Mouse (Mus musculus) heart, embryonic 12.5 days (tissue): ENCODE measurements at regions not wholly inside any gene's neighbourhood (a gene's known extent, or its start where the extent isn't known, plus 50 kb on each side); places are given as distances from the start of the nearest gene placed in this dataset.
A peak's percentile ranks its signal among the peaks of the same experiment; 100 is the strongest.

Experiments
- ATAC-seq: fragments of 200-750 bp; cut with Nextera tagmentation; 2 replicates; pipeline ENCODE4 v1.8.0; 2017; ENCODE audit warnings: moderate TSS enrichment, moderate library complexity; ENCODE audit not compliant: insufficient number of reproducible peaks, low FRiP score
- H3K27ac ChIP-seq: fragments of 300-500 bp; sonication (generic); 2 replicates; pipeline ENCODE4 v1.5.1; 2016; ENCODE audit warnings: mild to moderate bottlenecking, moderate library complexity; ENCODE audit not compliant: poor library complexity, severe bottlenecking
- H3K27me3 ChIP-seq: fragments of 300-500 bp; sonication (generic); replicated peaks from 2 replicates; pipeline ENCODE4 v1.6.1; 2016; ENCODE audit warnings: mild to moderate bottlenecking, moderate library complexity
- H3K36me3 ChIP-seq: fragments of 300-500 bp; sonication (generic); 2 replicates; pipeline ENCODE4 v1.6.1; 2016; ENCODE audit warnings: mild to moderate bottlenecking, moderate library complexity
- H3K4me1 ChIP-seq: fragments of 300-500 bp; sonication (generic); replicated peaks from 2 replicates; pipeline ENCODE4 v1.6.1; 2016; ENCODE audit warnings: mild to moderate bottlenecking
- H3K4me2 ChIP-seq: fragments of 300-500 bp; sonication (generic); 2 replicates; pipeline ENCODE4 v1.6.1; 2016; ENCODE audit warnings: mild to moderate bottlenecking, moderate library complexity
- H3K4me3 ChIP-seq: fragments of 300-500 bp; sonication (generic); 2 replicates; pipeline ENCODE4 v1.5.1; 2016; ENCODE audit warnings: mild to moderate bottlenecking
- H3K9ac ChIP-seq: fragments of 300-500 bp; sonication (generic); 2 replicates; pipeline ENCODE4 v1.6.1; 2016; ENCODE audit warnings: mild to moderate bottlenecking, moderate library complexity
- H3K9me3 ChIP-seq: fragments of 300-500 bp; sonication (generic); replicated peaks from 2 replicates; pipeline ENCODE4 v1.6.1; 2016; ENCODE audit warnings: mild to moderate bottlenecking, moderate library complexity
- WGBS: fragments of 180-500 bp; shearing (Covaris S2); methylation state at CpG from one replicate; pipeline ENCODE4 v1.1.7; 2016; 5-methylcytosine and 5-hydroxymethylcytosine counted together

DNA sequence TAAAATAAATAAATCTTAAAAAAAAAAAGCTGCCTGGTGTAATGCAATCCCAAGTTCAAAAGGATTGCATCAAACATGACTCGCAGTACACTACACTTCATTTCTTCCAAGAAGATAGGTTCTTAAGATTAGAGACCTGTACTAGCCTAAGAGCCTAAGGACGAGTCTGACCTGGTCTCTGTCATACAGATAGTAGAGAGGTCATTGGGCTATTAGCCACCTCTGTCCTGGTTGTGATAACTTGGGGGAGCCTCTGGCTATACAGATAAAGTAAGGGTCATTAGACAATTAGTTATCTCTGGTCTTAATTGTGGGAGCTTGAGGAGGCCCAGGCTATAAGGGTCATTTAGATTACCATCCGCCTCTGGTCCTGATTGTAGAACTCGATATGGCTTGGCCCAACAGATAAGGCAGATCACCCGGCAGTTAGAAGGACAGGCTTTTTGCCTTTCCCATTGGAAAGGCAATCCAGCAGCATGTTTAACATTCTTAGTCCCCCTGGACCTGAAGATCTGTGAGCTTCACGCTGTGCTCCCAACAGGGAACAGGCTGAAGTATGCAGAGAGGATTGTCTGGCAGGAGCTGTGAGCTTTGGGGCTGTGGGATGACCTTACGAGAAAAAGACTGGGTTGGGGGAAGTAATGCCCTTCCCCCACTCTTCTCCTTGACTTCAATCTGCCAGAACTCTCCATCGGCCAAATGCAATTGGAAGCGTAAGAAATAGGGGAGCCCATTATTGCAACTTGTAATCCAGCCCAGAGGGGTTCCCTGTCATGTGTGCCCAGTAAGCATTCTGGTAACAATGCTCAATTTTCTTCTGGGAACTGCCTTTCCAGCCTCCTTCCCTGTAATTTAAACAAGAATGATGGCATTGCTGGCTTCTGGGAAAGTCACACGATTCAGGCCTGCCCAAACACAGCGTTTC lies 199.0 kb upstream of the Jmjd1c start:
- Histone ChIP-seq H3K4me3 (no peak overlapping the region), H3K27me3 (no peaks in the 10 kb centered on the region), H3K27ac (no peak overlapping the region), H3K4me1 (peaks cover 16% of the 10 kb centered on the region), H3K9me3 (no peaks in the 10 kb centered on the region), H3K9ac (no peak overlapping the region), H3K4me2 (no peak overlapping the region), H3K36me3 (no peaks in the 10 kb centered on the region)
- no peak for ATAC-seq
- 21% methylated on average over 11 of the region's 11 CpGs for WGBS

- H3K9ac ChIP-seq = no peak overlapping the region
- no peaks in the 10 kb centered on the region for H3K27me3 ChIP-seq
- ATAC-seq = no peak
- no peak overlapping the region for H3K4me3 ChIP-seq
- H3K27ac ChIP-seq = no peak overlapping the region
- peaks cover 21% of the 10 kb centered on the region for H3K4me1 ChIP-seq
- H3K36me3 ChIP-seq = no peaks in the 10 kb centered on the region
- 81% methylated on average over 5 of the region's 5 CpGs for WGBS
- H3K4me2 ChIP-seq = no peak overlapping the region
- H3K9me3 ChIP-seq = no peaks in the 10 kb centered on the region
Measured at GRCm38 (mm10) chr10:66899724-66900123, 196.2 kb upstream of the Jmjd1c start.

DNA sequence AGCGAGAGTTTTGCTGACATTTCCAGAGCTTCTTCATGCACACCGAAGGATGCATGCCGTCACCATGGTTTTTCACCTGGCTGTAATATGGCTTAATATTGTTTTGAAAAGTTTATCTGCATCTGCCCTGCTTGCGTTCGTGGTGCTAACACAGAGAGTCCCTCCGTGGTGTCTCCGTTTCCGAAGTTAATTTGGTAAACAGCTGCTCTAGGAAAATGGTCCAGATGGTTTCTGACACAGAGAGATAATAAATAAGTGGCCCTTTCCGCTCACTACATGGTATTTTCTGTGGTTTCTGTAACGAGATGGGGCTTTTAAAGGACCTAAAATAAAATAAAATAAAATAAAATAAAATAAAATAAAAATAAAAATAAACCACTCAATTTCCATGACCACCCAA lies 195.1 kb upstream of the Jmjd1c start:
- Histone ChIP-seq H3K27me3 (no peaks in the 10 kb centered on the region), H3K9ac (no peak overlapping the region), H3K4me3 (no peak overlapping the region), H3K27ac (no peak overlapping the region), H3K9me3 (no peaks in the 10 kb centered on the region), H3K36me3 (no peaks in the 10 kb centered on the region), H3K4me2 (no peak overlapping the region), H3K4me1 (peaks cover 21% of the 10 kb centered on the region)
- no peak for ATAC-seq
- WGBS = 70% methylated on average over 10 of the region's 10 CpGs

GRCm38 (mm10) chr10:66901873-66902272 lies 194.1 kb upstream of the Jmjd1c start:
- H3K4me3 ChIP-seq = peak overlapping the region; percentile 41
- peak overlapping the region; percentile 49; the same call in 1 of the 2 replicates for H3K9ac ChIP-seq
- no peaks in the 10 kb centered on the region for H3K36me3 ChIP-seq
- peak; percentile 33; the same call in 1 of the 2 replicates for ATAC-seq
- peaks cover 26% of the 10 kb centered on the region for H3K4me1 ChIP-seq
- peak overlapping the region; percentile 74 for H3K4me2 ChIP-seq
- WGBS = 4% methylated on average over 9 of the region's 9 CpGs
- H3K9me3 ChIP-seq = no peaks in the 10 kb centered on the region
- H3K27ac ChIP-seq = no peak overlapping the region
- no peaks in the 10 kb centered on the region for H3K27me3 ChIP-seq

GRCm38 (mm10) chr10:66904552-66905367 lies 191.2 kb upstream of the Jmjd1c start:
- Histone ChIP-seq H3K4me2 (no peak overlapping the region), H3K27me3 (no peaks in the 10 kb centered on the region), H3K9me3 (no peaks in the 10 kb centered on the region), H3K4me1 (peaks cover 24% of the 10 kb centered on the region), H3K36me3 (no peaks in the 10 kb centered on the region), H3K27ac (no peak overlapping the region), H3K4me3 (no peak overlapping the region), H3K9ac (no peak overlapping the region)
- 74% methylated on average over 10 of the region's 10 CpGs for WGBS
- ATAC-seq = no peak

GRCm38 (mm10) chr10:66907842-66908241 lies 188.1 kb upstream of the Jmjd1c start:
- Histone ChIP-seq H3K4me2 (no peak overlapping the region), H3K27me3 (no peaks in the 10 kb centered on the region), H3K27ac (no peak overlapping the region), H3K9me3 (no peaks in the 10 kb centered on the region), H3K9ac (no peak overlapping the region), H3K4me3 (no peak overlapping the region), H3K36me3 (no peaks in the 10 kb centered on the region), H3K4me1 (peaks cover 34% of the 10 kb centered on the region)
- 20% methylated on average over 4 of the region's 4 CpGs for WGBS
- no peak for ATAC-seq

DNA sequence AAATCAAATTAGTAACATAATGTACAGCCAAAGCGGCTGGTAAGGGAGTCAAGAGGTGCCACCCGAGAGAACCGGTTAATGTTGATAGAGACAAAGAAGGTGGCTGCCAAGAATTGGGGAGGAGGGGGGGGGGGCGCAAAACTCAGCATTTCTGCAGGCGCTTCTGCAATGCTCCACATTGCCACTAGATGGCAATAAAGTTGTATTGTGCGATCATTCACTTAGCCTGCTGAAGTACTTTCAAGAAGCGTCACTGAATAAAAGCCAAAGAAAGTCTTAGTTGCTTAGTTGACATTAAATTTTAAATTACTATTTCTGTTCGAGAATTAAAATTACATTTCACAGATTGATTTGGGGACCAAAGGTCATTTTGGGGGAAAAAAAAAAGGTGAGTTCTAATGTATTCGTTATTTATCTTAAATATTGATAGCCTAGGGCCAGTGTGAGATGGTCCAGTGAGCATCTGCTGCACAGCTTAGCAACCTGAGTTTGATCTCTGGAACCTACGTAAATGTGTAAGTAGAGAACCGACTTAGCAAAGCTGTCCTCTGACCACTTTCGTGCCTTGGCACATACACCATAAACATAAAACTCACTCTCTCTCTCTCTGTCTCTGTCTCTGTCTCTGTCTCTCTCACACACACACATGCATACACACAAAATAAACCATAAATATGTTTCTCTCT lies 186.6 kb upstream of the Jmjd1c start:
- Histone ChIP-seq H3K27ac (no peak overlapping the region), H3K36me3 (no peaks in the 10 kb centered on the region), H3K27me3 (no peaks in the 10 kb centered on the region), H3K9me3 (no peaks in the 10 kb centered on the region), H3K9ac (no peak overlapping the region), H3K4me2 (no peak overlapping the region), H3K4me1 (peaks cover 49% of the 10 kb centered on the region), H3K4me3 (no peak overlapping the region)
- ATAC-seq = no peak
- 15% methylated on average over 12 of the region's 12 CpGs for WGBS

DNA sequence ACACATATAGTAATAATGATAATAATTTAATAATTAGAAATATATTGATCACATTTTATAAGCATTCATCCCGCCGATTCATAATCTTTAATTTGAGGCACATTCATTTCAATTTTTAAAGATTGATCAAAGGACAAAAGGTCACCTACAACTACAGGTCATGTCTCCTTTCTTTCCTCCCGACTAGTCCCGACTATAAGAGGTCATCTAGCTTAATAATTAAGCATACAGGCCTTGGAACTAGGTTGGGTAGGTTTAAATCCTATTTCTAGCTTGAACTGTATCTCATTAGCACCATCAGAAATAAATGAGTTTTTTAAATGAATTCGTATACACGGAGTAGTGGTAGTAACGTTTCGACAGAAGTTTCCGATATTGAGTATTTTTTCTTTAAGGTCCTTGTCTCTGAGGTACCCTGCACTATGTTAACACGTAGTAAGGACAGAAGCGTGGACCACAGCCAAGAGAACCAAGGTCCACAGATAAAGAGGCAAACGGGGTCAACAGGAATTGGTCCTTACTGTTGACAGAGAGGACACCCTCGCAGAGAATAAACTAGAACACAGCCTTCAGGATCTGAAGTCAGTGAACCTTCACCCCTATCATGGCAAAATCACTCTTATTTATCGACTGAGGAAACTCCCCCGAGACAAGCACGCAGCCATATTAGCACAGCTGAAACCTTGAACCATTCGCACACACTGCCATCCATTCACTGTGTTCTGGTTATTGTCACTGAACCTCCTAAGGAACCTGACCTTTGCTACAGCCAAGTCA lies 185.8 kb upstream of the Jmjd1c start:
- Histone ChIP-seq H3K4me1 (peaks cover 54% of the 10 kb centered on the region), H3K27me3 (no peaks in the 10 kb centered on the region), H3K4me3 (peak overlapping the region; percentile 21; the same call in 1 of the 2 replicates), H3K4me2 (peak overlapping the region; percentile 46), H3K9me3 (no peaks in the 10 kb centered on the region), H3K9ac (no peak overlapping the region), H3K36me3 (no peaks in the 10 kb centered on the region), H3K27ac (peak overlapping the region; percentile 66)
- peak; percentile 47 for ATAC-seq
- 32% methylated on average over 17 of the region's 17 CpGs for WGBS

- H3K27me3 ChIP-seq = no peaks in the 10 kb centered on the region
- peak; percentile 17; the same call in 1 of the 2 replicates for ATAC-seq
- peaks cover 63% of the 10 kb centered on the region for H3K4me1 ChIP-seq
- no peak overlapping the region for H3K4me3 ChIP-seq
- no peaks in the 10 kb centered on the region for H3K9me3 ChIP-seq
- H3K4me2 ChIP-seq = peak overlapping the region; percentile 4
- peak overlapping the region; percentile 71 for H3K27ac ChIP-seq
- 34% methylated on average over 10 of the region's 10 CpGs for WGBS
- H3K36me3 ChIP-seq = no peaks in the 10 kb centered on the region
- H3K9ac ChIP-seq = no peak overlapping the region
Measured at GRCm38 (mm10) chr10:66911261-66911911, 184.5 kb upstream of the Jmjd1c start.

- ATAC-seq = no peak
- 81% methylated on average over 4 of the region's 4 CpGs for WGBS
- no peak overlapping the region for H3K4me2 ChIP-seq
- H3K4me3 ChIP-seq = no peak overlapping the region
- H3K9me3 ChIP-seq = no peaks in the 10 kb centered on the region
- H3K36me3 ChIP-seq = no peaks in the 10 kb centered on the region
- no peak overlapping the region for H3K9ac ChIP-seq
- H3K4me1 ChIP-seq = peaks cover 58% of the 10 kb centered on the region
- no peaks in the 10 kb centered on the region for H3K27me3 ChIP-seq
- H3K27ac ChIP-seq = no peak overlapping the region
Measured at GRCm38 (mm10) chr10:66912440-66912839, 183.5 kb upstream of the Jmjd1c start.
